Mouse (Mus musculus) forebrain, embryonic 15.5 days (tissue): ENCODE measurements around the gene Tmem108. TPM values are rescaled to one million over a fixed set of nuclear protein-coding genes. Genes with fewer than 3 reads are reported as not detected.

Source experiments
- ATAC-seq: fragments of 200-750 bp; cut with Nextera tagmentation; replicated peaks from 2 replicates; pipeline ENCODE4 v1.8.0; 2017; ENCODE audit warnings: mild to moderate bottlenecking, moderate TSS enrichment, moderate library complexity
- H3K27ac ChIP-seq: fragments of 300-500 bp; sonication (generic); replicated peaks from 2 replicates; pipeline ENCODE4 v1.5.1; 2015; ENCODE audit warnings: mild to moderate bottlenecking, inconsistent platforms
- H3K27me3 ChIP-seq: fragments of 300-500 bp; sonication (generic); 2 replicates; pipeline ENCODE4 v1.6.1; 2015; ENCODE audit warnings: inconsistent platforms
- H3K36me3 ChIP-seq: fragments of 300-500 bp; sonication (generic); 2 replicates; pipeline ENCODE4 v1.6.1; 2015; ENCODE audit warnings: mild to moderate bottlenecking, inconsistent platforms
- H3K4me1 ChIP-seq: fragments of 300-500 bp; sonication (generic); 2 replicates; pipeline ENCODE4 v1.6.1; 2015; ENCODE audit warnings: inconsistent platforms
- H3K4me2 ChIP-seq: fragments of 300-500 bp; sonication (generic); replicated peaks from 2 replicates; pipeline ENCODE4 v1.6.1; 2015; ENCODE audit warnings: mild to moderate bottlenecking, inconsistent platforms
- H3K4me3 ChIP-seq: fragments of 300-500 bp; sonication (generic); 2 replicates; pipeline ENCODE4 v1.5.1; 2015; ENCODE audit warnings: mild to moderate bottlenecking, inconsistent platforms
- H3K9ac ChIP-seq: fragments of 300-500 bp; sonication (generic); replicated peaks from 2 replicates; pipeline ENCODE4 v1.6.1; 2015; ENCODE audit warnings: mild to moderate bottlenecking, inconsistent platforms
- H3K9me3 ChIP-seq: fragments of 300-500 bp; sonication (generic); 2 replicates; pipeline ENCODE4 v1.6.1; 2016; ENCODE audit warnings: inconsistent platforms
- WGBS: fragments of 180-500 bp; shearing (Covaris S2); methylation state at CpG from one replicate; pipeline ENCODE4 v1.1.7; 2015; ENCODE audit warnings: mixed read lengths; 5-methylcytosine and 5-hydroxymethylcytosine counted together
- polyA plus RNA-seq: library from polyadenylated mRNA; unstranded; fragments of >200 nt; fragmentation: Nextera tagmentation; extraction: Ambion mirVana; gene quantifications from 2 replicates; pipeline ENCODE4 v1.2.1, GENCODE M21; 2015

Tmem108 gene
- polyA plus RNA-seq, 1 experiment from 2014 or later: 78.0 TPM

DNA sequence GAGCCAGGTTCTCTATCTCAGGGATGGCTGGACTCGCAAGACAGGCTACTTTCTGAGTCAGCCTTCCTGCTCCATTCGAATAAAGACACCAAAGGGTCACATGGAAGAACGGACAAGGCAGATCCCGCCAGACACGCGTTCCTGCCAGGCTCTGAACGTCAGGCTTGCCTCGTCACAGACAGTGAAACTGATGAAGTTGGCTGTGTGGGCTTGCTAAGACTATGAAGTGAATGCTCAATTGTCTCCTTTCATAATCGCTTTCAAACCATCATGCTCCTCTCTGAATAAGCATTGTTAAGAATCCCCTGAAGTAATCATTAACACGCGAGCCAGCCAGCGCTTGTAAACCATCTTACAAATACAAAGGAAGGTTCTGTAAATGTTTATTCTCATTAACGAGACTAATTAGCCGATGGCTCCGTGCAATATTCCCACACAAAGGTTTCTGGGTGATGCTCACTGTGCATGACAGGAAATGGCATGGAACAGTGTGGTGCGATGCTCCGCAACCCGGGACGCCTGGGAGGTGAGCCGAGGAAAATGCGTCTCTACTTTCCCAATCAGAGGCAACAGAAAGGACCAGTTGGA is 210.9 kb downstream of the Tmem108 start:
- Histone ChIP-seq H3K27ac (peak overlapping the region; percentile 53), H3K4me2 (peak overlapping the region; percentile 21), H3K4me3 (no peak overlapping the region), H3K9me3 (no peaks in the 10 kb centered on the region), H3K36me3 (no peaks in the 10 kb centered on the region), H3K9ac (0 out of 2 replicates have a peak overlapping the region, but pooled peaks have one; percentile 10), H3K27me3 (no peaks in the 10 kb centered on the region), H3K4me1 (peaks cover 76% of the 10 kb centered on the region)
- WGBS: 4% methylated on average over 21 of the region's 21 CpGs
- ATAC-seq: peak; percentile 49

DNA sequence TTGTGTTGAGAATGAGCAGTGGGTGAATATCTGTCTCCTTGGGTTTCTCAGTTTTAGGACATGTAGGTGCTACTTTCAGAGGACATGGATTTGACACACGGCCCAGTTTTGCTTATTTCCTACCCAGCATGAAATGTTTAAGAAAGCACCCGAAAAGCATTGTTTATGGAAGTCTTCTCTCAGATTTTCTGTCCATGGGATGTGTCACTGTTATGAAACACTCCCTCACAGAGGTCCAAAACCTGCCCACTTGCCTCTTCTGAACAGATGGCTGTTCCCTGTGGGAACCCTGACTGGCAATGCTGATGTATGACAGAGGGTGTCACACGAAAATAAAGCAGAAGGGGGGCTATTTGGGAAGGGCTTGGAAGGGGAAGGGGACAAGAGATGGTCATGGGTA is 212.5 kb downstream of the Tmem108 start:
- Histone ChIP-seq H3K36me3 (no peaks in the 10 kb centered on the region), H3K9me3 (no peaks in the 10 kb centered on the region), H3K4me3 (no peak overlapping the region), H3K9ac (no peak overlapping the region), H3K4me2 (no peak overlapping the region), H3K4me1 (peaks cover 82% of the 10 kb centered on the region), H3K27ac (peak overlapping the region; percentile 29), H3K27me3 (no peaks in the 10 kb centered on the region)
- no peak for ATAC-seq
- WGBS: 55% methylated on average over 3 of the region's 3 CpGs

DNA sequence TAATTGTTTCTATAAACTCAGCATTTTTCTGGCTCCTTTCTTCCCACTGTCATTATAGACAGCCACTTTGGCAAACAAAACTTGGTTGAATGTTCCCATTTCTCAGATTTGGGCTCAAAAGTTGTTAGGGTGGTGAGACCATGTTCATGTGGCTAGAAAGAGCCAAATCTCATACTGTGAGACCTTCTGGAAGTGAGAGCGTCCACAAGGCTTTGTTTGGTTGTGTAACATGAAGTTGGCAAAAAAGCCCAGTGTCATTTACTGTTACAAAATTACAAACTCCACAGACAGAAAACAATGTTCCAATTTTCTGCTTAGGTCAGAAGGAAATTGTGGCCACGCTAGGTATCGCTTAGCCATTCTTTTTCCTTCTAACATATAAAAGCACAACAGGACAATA is 213.0 kb downstream of the Tmem108 start:
- Histone ChIP-seq H3K9ac (no peak overlapping the region), H3K27me3 (no peaks in the 10 kb centered on the region), H3K27ac (peak overlapping the region; percentile 29), H3K36me3 (no peaks in the 10 kb centered on the region), H3K4me3 (no peak overlapping the region), H3K9me3 (no peaks in the 10 kb centered on the region), H3K4me2 (no peak overlapping the region), H3K4me1 (peaks cover 85% of the 10 kb centered on the region)
- no peak for ATAC-seq
- WGBS: 88% methylated on average over 3 of the region's 3 CpGs

DNA sequence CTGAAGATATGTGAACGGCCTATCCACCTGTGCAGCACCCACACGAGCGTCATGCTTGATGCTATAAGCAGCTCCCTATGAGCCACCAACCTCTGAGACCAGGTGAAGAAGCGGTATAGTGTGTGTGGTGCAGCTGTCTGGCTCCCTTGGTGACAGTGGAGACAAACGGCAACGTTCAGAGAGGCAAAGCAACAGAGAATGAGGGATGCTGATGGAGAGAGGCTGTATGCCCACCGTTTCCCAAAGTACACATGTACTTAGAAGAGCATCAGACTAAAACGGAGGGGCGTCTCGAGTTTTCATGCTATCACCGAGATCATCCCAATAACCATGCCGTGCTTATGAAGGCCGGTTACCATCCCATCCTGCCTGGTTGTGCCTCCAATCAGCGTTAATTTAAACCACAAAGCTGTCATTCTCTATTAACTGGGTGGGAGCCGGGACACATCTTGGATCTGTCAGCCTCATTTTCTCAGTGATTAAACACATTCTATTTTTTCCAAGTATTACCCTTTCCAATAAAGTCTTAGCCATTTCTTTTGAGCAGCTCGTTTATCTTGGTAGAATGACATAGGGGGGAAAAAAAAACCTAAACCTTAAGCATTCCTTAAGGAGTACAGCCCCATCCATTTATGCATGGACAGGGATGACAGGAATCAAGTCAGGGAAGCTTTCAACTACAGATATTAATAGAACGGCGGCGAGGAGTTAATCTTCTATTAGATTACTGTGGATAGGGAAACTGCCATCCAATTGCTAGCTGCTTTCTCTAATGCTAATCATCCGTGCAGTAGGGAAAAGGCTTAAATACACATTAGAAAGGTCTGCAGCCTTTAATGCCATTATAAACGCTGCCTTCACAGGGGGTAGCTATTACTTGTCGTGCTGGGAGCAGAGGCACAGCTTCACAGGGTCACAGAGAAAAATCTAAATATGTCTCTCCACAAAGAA is 214.7 kb downstream of the Tmem108 start:
- H3K9me3 ChIP-seq: no peaks in the 10 kb centered on the region
- no peak for ATAC-seq
- peak overlapping the region; percentile 21; the same call in 1 of the 2 replicates for H3K4me2 ChIP-seq
- WGBS: 25% methylated on average over 22 of the region's 22 CpGs
- H3K4me3 ChIP-seq: no peak overlapping the region
- peak overlapping the region; percentile 88 for H3K27ac ChIP-seq
- 0 out of 2 replicates have a peak overlapping the region, but pooled peaks have one; percentile 19 for H3K9ac ChIP-seq
- peaks cover 78% of the 10 kb centered on the region for H3K4me1 ChIP-seq
- no peaks in the 10 kb centered on the region for H3K36me3 ChIP-seq
- H3K27me3 ChIP-seq: no peaks in the 10 kb centered on the region

DNA sequence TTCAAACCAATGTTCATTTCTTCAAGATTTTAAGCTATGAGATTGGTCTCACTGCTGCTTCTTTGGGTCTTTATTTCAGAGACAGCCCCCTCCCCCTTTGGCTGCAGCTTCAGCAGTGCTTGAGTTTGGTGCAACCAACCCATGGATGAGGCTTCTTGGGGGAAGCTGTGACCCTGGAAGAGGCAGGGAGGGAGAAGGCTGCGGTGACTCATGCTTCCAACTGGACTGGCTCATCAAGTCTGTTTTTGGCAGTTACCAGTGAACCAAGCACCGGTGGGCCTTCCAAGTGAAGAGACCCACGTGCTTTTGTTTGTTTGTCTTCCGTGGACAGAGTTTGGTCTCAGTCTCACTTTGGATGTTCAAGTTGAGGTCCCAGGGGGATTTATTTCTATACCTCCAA is 215.9 kb downstream of the Tmem108 start:
- H3K27me3 ChIP-seq: no peaks in the 10 kb centered on the region
- WGBS: 81% methylated on average over 4 of the region's 4 CpGs
- no peak overlapping the region for H3K27ac ChIP-seq
- no peaks in the 10 kb centered on the region for H3K36me3 ChIP-seq
- no peak for ATAC-seq
- H3K4me1 ChIP-seq: peaks cover 66% of the 10 kb centered on the region
- no peak overlapping the region for H3K9ac ChIP-seq
- H3K4me2 ChIP-seq: no peak overlapping the region
- no peak overlapping the region for H3K4me3 ChIP-seq
- H3K9me3 ChIP-seq: no peaks in the 10 kb centered on the region

DNA sequence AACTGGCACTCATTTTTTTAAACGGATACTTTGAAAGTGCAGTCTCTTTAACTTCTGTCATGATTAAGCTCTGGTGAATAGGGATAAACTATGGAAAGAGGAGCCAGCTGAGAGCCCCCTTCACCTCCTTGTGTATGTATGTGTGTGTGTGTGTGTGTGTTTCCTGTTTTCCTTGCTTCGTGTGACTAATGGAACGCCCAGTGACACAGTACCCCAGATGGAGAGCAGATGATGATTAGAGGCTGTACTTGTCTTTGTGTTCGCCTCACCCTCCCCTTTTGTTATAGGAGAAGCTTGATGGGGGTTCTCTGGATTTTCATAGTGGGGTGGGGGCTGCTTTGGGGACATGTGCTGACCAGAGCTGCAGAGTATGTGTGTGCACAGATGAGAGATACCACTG is 216.4 kb downstream of the Tmem108 start:
- no peaks in the 10 kb centered on the region for H3K36me3 ChIP-seq
- H3K9ac ChIP-seq: no peak overlapping the region
- no peak overlapping the region for H3K27ac ChIP-seq
- H3K9me3 ChIP-seq: no peaks in the 10 kb centered on the region
- peaks cover 63% of the 10 kb centered on the region for H3K4me1 ChIP-seq
- H3K4me2 ChIP-seq: no peak overlapping the region
- no peaks in the 10 kb centered on the region for H3K27me3 ChIP-seq
- WGBS: 57% methylated on average over 4 of the region's 4 CpGs
- no peak for ATAC-seq
- H3K4me3 ChIP-seq: no peak overlapping the region

DNA sequence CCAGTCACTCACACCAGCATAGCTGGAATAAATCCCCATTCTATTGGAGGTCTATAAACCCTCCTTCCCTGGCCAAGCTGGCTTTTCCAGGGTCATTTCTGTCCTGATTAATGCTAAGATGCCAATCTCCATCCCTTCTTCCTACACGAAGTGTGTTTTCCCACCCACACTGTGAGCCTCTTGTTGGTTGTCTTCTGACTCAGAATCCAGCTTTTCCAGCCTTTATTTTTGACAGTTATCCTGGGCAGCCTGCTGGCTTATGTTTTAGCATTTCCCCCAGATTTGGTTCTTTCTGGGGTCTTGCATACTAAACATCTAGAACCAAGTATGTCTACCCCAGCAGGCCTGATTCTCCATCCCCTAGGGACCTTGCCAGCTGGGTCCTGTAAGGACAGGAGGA is 217.0 kb downstream of the Tmem108 start:
- no peak overlapping the region for H3K4me3 ChIP-seq
- no peak for ATAC-seq

DNA sequence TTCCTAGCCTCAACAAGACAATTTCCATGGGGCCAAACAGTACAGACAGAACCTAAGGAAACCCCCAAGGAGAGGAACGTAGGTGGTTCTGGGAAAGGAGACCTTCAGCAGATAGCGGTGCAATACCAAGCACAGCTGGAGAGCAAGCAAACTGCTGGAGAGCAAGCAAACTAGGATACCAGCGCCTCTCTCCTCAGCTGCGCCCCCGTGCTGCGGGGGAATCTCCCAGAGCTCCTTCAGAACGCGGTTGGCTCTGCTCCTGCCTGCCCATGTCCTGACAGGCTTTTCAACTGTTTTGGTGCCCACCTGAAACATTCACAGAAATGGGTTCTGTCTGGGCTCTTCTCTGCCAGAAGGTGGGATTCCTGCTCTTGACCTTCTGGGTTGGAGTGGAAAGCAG is 221.1 kb downstream of the Tmem108 start:
- Histone ChIP-seq H3K36me3 (no peaks in the 10 kb centered on the region), H3K4me3 (no peak overlapping the region), H3K27me3 (no peaks in the 10 kb centered on the region), H3K9ac (no peak overlapping the region), H3K4me1 (peaks cover 60% of the 10 kb centered on the region), H3K4me2 (no peak overlapping the region), H3K27ac (no peak overlapping the region), H3K9me3 (no peaks in the 10 kb centered on the region)
- 80% methylated on average over 8 of the region's 8 CpGs for WGBS
- ATAC-seq: no peak

More for the DNA sequence above, 217.0 kb downstream of the Tmem108 start:
- no peak overlapping the region for H3K27ac ChIP-seq
- H3K4me1 ChIP-seq: peaks cover 66% of the 10 kb centered on the region
- H3K27me3 ChIP-seq: no peaks in the 10 kb centered on the region
- H3K9ac ChIP-seq: no peak overlapping the region
- H3K9me3 ChIP-seq: no peaks in the 10 kb centered on the region
- WGBS: 76% methylated on average over 1 of the region's 1 CpGs
- no peak overlapping the region for H3K4me2 ChIP-seq
- H3K36me3 ChIP-seq: no peaks in the 10 kb centered on the region

DNA sequence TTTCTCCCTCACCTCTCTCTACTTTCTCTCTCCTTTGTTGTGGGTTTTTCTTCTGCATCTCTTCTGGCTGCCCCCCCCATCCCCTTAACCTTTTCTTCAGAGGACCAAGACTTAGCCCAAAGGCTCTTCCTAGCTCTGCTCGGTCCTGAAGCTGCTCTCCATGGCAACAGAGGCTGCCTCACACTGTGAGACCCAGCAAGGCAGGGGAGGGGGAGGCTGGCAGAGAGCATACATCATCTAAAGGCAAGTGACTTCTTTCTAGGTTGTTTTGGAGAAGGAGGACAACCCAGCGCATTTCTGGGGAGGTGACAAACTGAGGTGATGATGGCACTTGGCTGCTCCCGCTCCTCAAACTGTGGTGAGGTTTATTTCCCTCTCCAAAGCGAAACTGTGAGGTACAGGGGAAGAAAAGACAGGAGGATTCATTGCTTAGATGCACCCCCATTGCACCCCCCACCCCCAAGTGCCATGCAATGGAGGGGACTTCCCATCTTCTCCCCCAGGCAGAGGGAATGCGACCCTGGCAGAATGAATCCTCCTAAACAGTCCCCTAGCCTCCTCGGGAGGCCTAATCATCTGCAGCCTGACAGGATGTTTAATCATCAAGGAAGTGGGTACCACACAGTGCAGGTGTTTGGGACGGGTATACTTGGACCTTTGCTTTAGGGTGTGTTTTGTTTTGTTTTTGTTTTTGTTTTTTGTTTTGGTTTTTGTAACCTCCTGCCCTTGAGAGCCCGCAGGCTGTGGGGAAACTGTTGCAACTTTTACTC is 223.4 kb downstream of the Tmem108 start:
- peak; percentile 84 for ATAC-seq
- H3K36me3 ChIP-seq: no peaks in the 10 kb centered on the region
- peak overlapping the region; percentile 64 for H3K27ac ChIP-seq
- H3K4me2 ChIP-seq: no peak overlapping the region
- 34% methylated on average over 8 of the region's 8 CpGs for WGBS
- H3K9me3 ChIP-seq: no peaks in the 10 kb centered on the region
- H3K27me3 ChIP-seq: no peaks in the 10 kb centered on the region
- peaks cover 50% of the 10 kb centered on the region for H3K4me1 ChIP-seq
- 0 out of 2 replicates have a peak overlapping the region, but pooled peaks have one; percentile 2 for H3K9ac ChIP-seq
- H3K4me3 ChIP-seq: no peak overlapping the region

DNA sequence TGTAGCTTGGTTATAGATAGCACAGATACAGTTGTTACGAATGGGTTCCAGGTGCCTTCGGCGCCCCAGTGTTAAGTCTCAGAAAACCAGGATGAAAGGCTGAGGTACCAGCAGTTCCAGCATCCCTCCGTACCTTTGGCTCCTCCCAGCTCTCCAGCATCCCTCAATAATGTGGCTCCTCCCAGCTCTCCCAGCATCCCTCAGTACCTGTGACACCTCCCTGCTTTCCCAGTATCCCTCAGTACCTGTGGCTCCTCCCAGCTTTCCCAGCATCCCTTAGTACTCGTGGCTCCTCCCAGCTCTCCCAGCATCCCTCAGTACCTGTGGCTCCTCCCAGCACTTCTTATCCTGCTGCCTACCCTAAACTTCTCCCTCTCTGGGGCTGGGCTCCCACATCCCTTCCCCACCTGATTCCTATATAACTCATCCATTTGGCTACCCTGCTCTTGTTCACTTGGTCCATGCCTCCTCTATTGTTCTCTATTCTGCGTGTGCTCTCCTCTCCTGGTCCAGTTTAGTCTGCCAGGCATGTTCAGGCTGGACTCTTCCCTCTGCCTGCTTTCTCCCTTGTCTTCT is 225.5 kb downstream of the Tmem108 start:
- no peak overlapping the region for H3K4me2 ChIP-seq
- peaks cover 49% of the 10 kb centered on the region for H3K4me1 ChIP-seq
- no peaks in the 10 kb centered on the region for H3K9me3 ChIP-seq
- no peak for ATAC-seq
- no peaks in the 10 kb centered on the region for H3K27me3 ChIP-seq
- H3K9ac ChIP-seq: no peak overlapping the region
- H3K4me3 ChIP-seq: no peak overlapping the region
- H3K27ac ChIP-seq: peak overlapping the region; percentile 38; the same call in 1 of the 2 replicates
- WGBS: 86% methylated on average over 6 of the region's 6 CpGs
- H3K36me3 ChIP-seq: no peaks in the 10 kb centered on the region

DNA sequence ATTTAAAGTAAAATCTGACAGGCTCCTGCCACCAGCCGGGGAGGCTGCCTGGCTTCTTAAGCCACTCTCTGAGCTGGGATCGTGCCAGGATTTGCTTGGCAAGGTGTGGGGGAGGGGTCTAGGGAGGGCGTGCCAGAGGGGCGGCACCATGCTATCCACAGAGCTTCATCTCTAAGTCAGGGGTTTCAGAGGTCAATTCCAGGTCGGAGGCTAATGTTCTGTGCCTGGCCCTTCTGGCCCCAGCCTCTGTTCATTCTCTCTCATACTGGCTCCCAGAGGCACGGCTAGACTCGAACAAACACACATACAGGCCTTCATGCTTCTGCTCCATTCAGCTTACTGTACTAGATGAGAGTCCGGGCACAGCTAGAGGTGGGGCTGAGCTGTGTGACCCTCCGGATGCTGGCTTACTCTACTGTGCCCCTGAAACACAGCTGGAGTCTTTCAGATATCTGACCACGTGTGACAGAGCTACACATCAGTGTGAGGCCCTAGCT is 236.5 kb downstream of the Tmem108 start:
- peak; percentile 73 for ATAC-seq
- no peaks in the 10 kb centered on the region for H3K27me3 ChIP-seq
- 14% methylated on average over 10 of the region's 10 CpGs for WGBS
- H3K9me3 ChIP-seq: no peaks in the 10 kb centered on the region
- H3K27ac ChIP-seq: peak overlapping the region; percentile 93
- peaks cover 38% of the 10 kb centered on the region for H3K4me1 ChIP-seq
- H3K9ac ChIP-seq: no peak overlapping the region
- H3K4me2 ChIP-seq: 0 out of 2 replicates have a peak overlapping the region, but pooled peaks have one; percentile 13
- no peak overlapping the region for H3K4me3 ChIP-seq
- H3K36me3 ChIP-seq: 0 out of 2 replicates have a peak, but pooled peaks cover under 1% of the 10 kb centered on the region
